Mouse (Mus musculus): ENCODE results near the gene Def6. TPM values are rescaled to one million over a fixed set of nuclear protein-coding genes. Genes with fewer than 3 reads are reported as not detected.
A peak's percentile ranks its signal among the peaks of the same experiment; 100 is the strongest.

The Def6 gene
- polyA plus RNA-seq, 1 experiment from 2014 or later = 5.8 TPM

- Histone ChIP-seq H3K27ac (no peak overlapping the region), H3K27me3 (no peaks in the 10 kb centered on the region), H3K9ac (no peak overlapping the region), H3K9me3 (no peaks in the 10 kb centered on the region), H3K4me3 (no peak overlapping the region), H3K4me1 (replicated peaks) (peaks cover 51% of the 10 kb centered on the region), H3K36me3 (no peaks in the 10 kb centered on the region), H3K4me2 (no peak overlapping the region)
- no peak for ATAC-seq (ENCODE audit: low FRiP score)
- 60% methylated on average over 6 of the region's 6 CpGs for WGBS
Measured at GRCm38 (mm10) chr17:28247613-28248012, 40.0 kb downstream of the Def6 start.

GRCm38 (mm10) chr17:28249062-28249461 lies 41.5 kb downstream of the Def6 start:
- ATAC-seq (ENCODE audit: low FRiP score) = no peak
- WGBS = 82% methylated on average over 12 of the region's 12 CpGs
- H3K27ac ChIP-seq = no peak overlapping the region
- no peak overlapping the region for H3K4me2 ChIP-seq
- H3K4me1 ChIP-seq (replicated peaks) = peaks cover 48% of the 10 kb centered on the region
- no peaks in the 10 kb centered on the region for H3K9me3 ChIP-seq
- H3K9ac ChIP-seq = no peak overlapping the region
- no peak overlapping the region for H3K4me3 ChIP-seq
- H3K27me3 ChIP-seq = no peaks in the 10 kb centered on the region
- no peaks in the 10 kb centered on the region for H3K36me3 ChIP-seq

- H3K9ac ChIP-seq = no peak overlapping the region
- H3K4me1 ChIP-seq (replicated peaks) = peaks cover 50% of the 10 kb centered on the region
- no peaks in the 10 kb centered on the region for H3K27me3 ChIP-seq
- no peak overlapping the region for H3K4me3 ChIP-seq
- ATAC-seq (ENCODE audit: low FRiP score) = no peak
- no peaks in the 10 kb centered on the region for H3K9me3 ChIP-seq
- H3K4me2 ChIP-seq = no peak overlapping the region
- 89% methylated on average over 12 of the region's 12 CpGs for WGBS
- H3K27ac ChIP-seq = no peak overlapping the region; the same call in 1 of the 2 replicates
- H3K36me3 ChIP-seq = no peaks in the 10 kb centered on the region
Measured at GRCm38 (mm10) chr17:28251579-28252280, 44.2 kb downstream of the Def6 start.

GRCm38 (mm10) chr17:28252281-28252648 lies 44.7 kb downstream of the Def6 start:
- Histone ChIP-seq H3K36me3 (no peaks in the 10 kb centered on the region), H3K4me2 (no peak overlapping the region), H3K4me1 (replicated peaks) (peaks cover 50% of the 10 kb centered on the region), H3K27me3 (no peaks in the 10 kb centered on the region), H3K4me3 (no peak overlapping the region), H3K9ac (no peak overlapping the region), H3K9me3 (no peaks in the 10 kb centered on the region), H3K27ac (no peak overlapping the region; the same call in none of the 2 replicates)
- ATAC-seq (ENCODE audit: low FRiP score) = no peak
- WGBS = 82% methylated on average over 5 of the region's 5 CpGs

- no peak overlapping the region for H3K9ac ChIP-seq
- 76% methylated on average over 7 of the region's 7 CpGs for WGBS
- peaks cover 49% of the 10 kb centered on the region for H3K4me1 ChIP-seq (replicated peaks)
- no peak overlapping the region for H3K4me3 ChIP-seq
- H3K4me2 ChIP-seq = no peak overlapping the region
- H3K36me3 ChIP-seq = no peaks in the 10 kb centered on the region
- H3K9me3 ChIP-seq = no peaks in the 10 kb centered on the region
- no peak overlapping the region for H3K27ac ChIP-seq
- no peak for ATAC-seq (ENCODE audit: low FRiP score)
- no peaks in the 10 kb centered on the region for H3K27me3 ChIP-seq
Measured at GRCm38 (mm10) chr17:28253216-28253615, 45.6 kb downstream of the Def6 start.

- no peak overlapping the region for H3K4me3 ChIP-seq
- WGBS = 54% methylated on average over 4 of the region's 4 CpGs
- no peaks in the 10 kb centered on the region for H3K9me3 ChIP-seq
- no peaks in the 10 kb centered on the region for H3K36me3 ChIP-seq
- H3K4me2 ChIP-seq = no peak overlapping the region
- peaks cover 43% of the 10 kb centered on the region for H3K4me1 ChIP-seq (replicated peaks)
- no peak overlapping the region for H3K9ac ChIP-seq
- ATAC-seq (ENCODE audit: low FRiP score) = peak; percentile 54; the same call in 1 of the 2 replicates
- no peaks in the 10 kb centered on the region for H3K27me3 ChIP-seq
- peak overlapping the region; percentile 80 for H3K27ac ChIP-seq
Measured at GRCm38 (mm10) chr17:28254804-28255203, 47.2 kb downstream of the Def6 start.

- no peak for ATAC-seq (ENCODE audit: low FRiP score)
- H3K9ac ChIP-seq = no peak overlapping the region
- peak overlapping the region; percentile 80 for H3K27ac ChIP-seq
Measured at GRCm38 (mm10) chr17:28255651-28256050, 48.1 kb downstream of the Def6 start.

GRCm38 (mm10) chr17:28256651-28257328 lies 49.2 kb downstream of the Def6 start:
- no peak overlapping the region for H3K4me3 ChIP-seq
- H3K36me3 ChIP-seq = no peaks in the 10 kb centered on the region
- ATAC-seq (ENCODE audit: low FRiP score) = no peak
- no peak overlapping the region for H3K9ac ChIP-seq
- H3K4me1 ChIP-seq (replicated peaks) = peaks cover 43% of the 10 kb centered on the region
- H3K9me3 ChIP-seq = no peaks in the 10 kb centered on the region
- no peak overlapping the region for H3K4me2 ChIP-seq
- 74% methylated on average over 13 of the region's 13 CpGs for WGBS
- peak overlapping the region; percentile 80 for H3K27ac ChIP-seq
- H3K27me3 ChIP-seq = no peaks in the 10 kb centered on the region

More at GRCm38 (mm10) chr17:28255651-28256050, 48.1 kb downstream of the Def6 start:
- Histone ChIP-seq H3K4me2 (no peak overlapping the region), H3K9me3 (no peaks in the 10 kb centered on the region), H3K27me3 (no peaks in the 10 kb centered on the region), H3K36me3 (no peaks in the 10 kb centered on the region), H3K4me1 (replicated peaks) (peaks cover 43% of the 10 kb centered on the region), H3K4me3 (no peak overlapping the region)
- WGBS = 41% methylated on average over 5 of the region's 5 CpGs

GRCm38 (mm10) chr17:28258325-28258724 lies 50.7 kb downstream of the Def6 start:
- Histone ChIP-seq H3K4me1 (replicated peaks) (peaks cover 36% of the 10 kb centered on the region), H3K4me3 (no peak overlapping the region), H3K9me3 (no peaks in the 10 kb centered on the region), H3K27ac (no peak overlapping the region), H3K36me3 (no peaks in the 10 kb centered on the region), H3K27me3 (no peaks in the 10 kb centered on the region), H3K9ac (no peak overlapping the region), H3K4me2 (no peak overlapping the region)
- WGBS = 87% methylated on average over 9 of the region's 9 CpGs
- ATAC-seq (ENCODE audit: low FRiP score) = no peak

GRCm38 (mm10) chr17:28259890-28260542 lies 52.4 kb downstream of the Def6 start:
- Histone ChIP-seq H3K4me1 (replicated peaks) (peaks cover 34% of the 10 kb centered on the region), H3K9ac (no peak overlapping the region), H3K4me3 (no peak overlapping the region), H3K36me3 (no peaks in the 10 kb centered on the region), H3K4me2 (no peak overlapping the region), H3K27me3 (no peaks in the 10 kb centered on the region), H3K9me3 (no peaks in the 10 kb centered on the region), H3K27ac (no peak overlapping the region)
- no peak for ATAC-seq (ENCODE audit: low FRiP score)
- WGBS = 77% methylated on average over 16 of the region's 16 CpGs

- ATAC-seq (ENCODE audit: low FRiP score) = no peak
- Histone ChIP-seq H3K27ac (no peak overlapping the region), H3K36me3 (no peaks in the 10 kb centered on the region), H3K9ac (no peak overlapping the region), H3K4me1 (replicated peaks) (peaks cover 29% of the 10 kb centered on the region), H3K27me3 (no peaks in the 10 kb centered on the region), H3K9me3 (no peaks in the 10 kb centered on the region), H3K4me2 (no peak overlapping the region), H3K4me3 (no peak overlapping the region)
- WGBS = 86% methylated on average over 9 of the region's 9 CpGs
Measured at GRCm38 (mm10) chr17:28260543-28260909, 52.9 kb downstream of the Def6 start.

GRCm38 (mm10) chr17:28261795-28262194 lies 54.2 kb downstream of the Def6 start:
- Histone ChIP-seq H3K4me1 (replicated peaks) (peaks cover 17% of the 10 kb centered on the region), H3K4me2 (no peak overlapping the region), H3K4me3 (no peak overlapping the region), H3K9ac (no peak overlapping the region), H3K9me3 (no peaks in the 10 kb centered on the region), H3K36me3 (no peaks in the 10 kb centered on the region), H3K27me3 (no peaks in the 10 kb centered on the region), H3K27ac (no peak overlapping the region)
- WGBS = 76% methylated on average over 11 of the region's 11 CpGs
- no peak for ATAC-seq (ENCODE audit: low FRiP score)
